Mouse (Mus musculus) right cerebral cortex, postnatal 4 days (tissue): ENCODE measurements around the gene Vmn1r87.
"Not testable (repeated sequence)": the region's sequence is repeated elsewhere in the genome, so short reads cannot be mapped to it uniquely, and the experiment has no call there.

Experiments used
- DNase-seq: peaks from one replicate; pipeline ENCODE4 v3.0.0-alpha.2; 2022

Vmn1r87 gene

GRCm38 (mm10) chr7:13140057-13140456 is at the start of gene Vmn1r87:
Gene Vmn1r87 (minus strand): TSS chr7:13140157.
- DNase-seq = no peak

GRCm38 (mm10) chr7:13159268-13159667 is 19.3 kb upstream of the Vmn1r87 start, which contains the start of gene Vmn1r88:
Gene Vmn1r88 (plus strand): TSS chr7:13159568.
- DNase-seq = no peak

GRCm38 (mm10) chr7:13137340-13137739 is 2.6 kb downstream of the Vmn1r87 start:
- no peak for DNase-seq

DNA sequence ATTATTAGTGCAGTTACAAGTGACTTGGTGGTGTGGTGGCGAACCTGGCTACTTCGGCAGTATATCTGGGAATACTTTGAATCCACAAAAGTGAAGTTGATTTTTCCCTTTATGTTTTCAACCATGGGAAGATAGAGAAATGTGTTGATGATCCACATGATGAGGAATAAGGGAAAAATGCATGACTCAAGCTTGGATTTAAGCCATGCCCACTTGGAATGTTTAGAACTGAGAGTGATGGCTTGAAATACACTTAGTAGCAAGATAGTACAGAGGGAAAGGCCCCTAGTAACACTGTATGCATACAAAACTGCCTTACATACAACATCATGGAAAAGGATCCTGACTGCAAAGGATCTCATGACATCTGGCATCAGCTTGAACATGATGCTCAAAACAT is 8.1 kb downstream of the Vmn1r87 start:
- DNase-seq = no peak

DNA sequence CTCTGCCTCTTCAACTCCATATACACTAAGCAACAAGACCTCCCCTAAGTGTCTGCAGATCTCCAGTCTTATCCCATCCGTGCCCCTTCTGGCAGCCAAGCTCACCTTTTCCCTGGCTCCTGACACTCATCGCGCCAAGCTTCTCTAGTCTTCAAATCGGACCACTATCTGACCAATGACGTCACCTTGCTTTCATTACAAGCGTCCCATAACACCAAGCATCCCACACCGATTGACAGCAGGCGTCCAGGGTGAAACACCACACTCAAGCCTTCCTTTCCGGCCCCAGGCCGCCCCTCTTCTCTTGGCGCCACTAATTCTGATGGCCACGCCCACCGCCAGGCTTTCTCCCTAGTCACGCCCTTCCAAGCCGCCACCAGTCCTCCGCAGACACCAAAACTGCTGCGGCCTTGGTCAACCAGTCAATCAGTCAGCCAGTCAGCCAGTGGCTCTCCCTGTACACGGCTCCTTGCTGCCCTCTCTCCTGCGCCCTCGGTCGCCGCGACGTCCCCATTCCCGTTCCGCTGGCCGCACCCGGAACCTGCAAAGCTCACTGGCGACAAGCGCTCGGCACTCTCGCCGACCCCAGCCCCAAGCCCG is 16.3 kb downstream of the Vmn1r87 start:
- DNase-seq = not testable (repeated sequence)

- DNase-seq = no peak
Measured at GRCm38 (mm10) chr7:13119817-13120216, 20.1 kb downstream of the Vmn1r87 start, which contains the start of gene Vmn1r86. Gene Vmn1r86 (minus strand): TSS chr7:13119917.

DNA sequence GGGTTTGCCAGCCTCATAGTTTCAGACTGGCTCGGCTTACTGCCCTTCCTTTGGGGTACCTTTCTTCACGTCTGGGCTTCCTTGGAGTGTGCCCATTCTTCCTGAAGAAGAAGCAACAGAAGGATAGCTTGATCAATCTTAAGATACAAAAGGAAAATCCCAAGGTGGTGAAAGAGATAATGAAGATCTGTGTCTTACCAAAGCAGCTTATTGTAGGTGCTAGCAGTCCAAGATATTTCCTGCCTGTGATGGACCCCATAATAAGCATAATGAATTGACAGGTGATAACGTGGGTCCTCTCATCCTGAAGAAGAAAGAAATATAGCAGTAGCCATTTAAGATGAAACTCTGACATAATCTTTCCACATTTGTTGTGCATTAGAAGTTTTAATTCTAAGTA is 44.9 kb downstream of the Vmn1r87 start, which contains the start of gene Vmn1r85:
Gene Vmn1r85, minus strand, starts transcription at position 101 of the 400 bp plus-strand sequence.
- DNase-seq = no peak
